Comparison of ENCODE assay signal across 25 mouse cellular contexts in genomic region chr2:104175476-104176165, GRCm38 (mm10). TPM values are rescaled to one million over a fixed set of nuclear protein-coding genes. Genes with fewer than 3 reads are reported as not detected.
DNase-seq lines count a peak whose midpoint lies in the region; ATAC-seq lines count a peak whose summit lies in the region.
"Had no signal": no experiment of that assay in that cellular context is flagged by ENCODE, and none has a peak within 500 bp of the region (broad histone marks: within the 10 kb centered on the region; RNA-seq: fewer than 3 reads in every experiment).

No protein-coding gene starts in this region.

- H3K27me3 ChIP-seq in heart, embryonic 13.5 days (replicated peaks): no peaks in the 10 kb centered on the region
- H3K27me3 ChIP-seq: intestine, embryonic 15.5 days; limb, embryonic 12.5 days; midbrain, embryonic 12.5 days had no signal

- no peak overlapping the region for H3K4me2 ChIP-seq in heart, embryonic 13.5 days
- H3K4me2 ChIP-seq: hindbrain, embryonic 14.5 days; intestine, embryonic 15.5 days; liver, embryonic 12.5 days; midbrain, embryonic 12.5 days had no signal

- no peaks in the 10 kb centered on the region for H3K9me3 ChIP-seq in heart, embryonic 13.5 days
- H3K9me3 ChIP-seq: forebrain, embryonic 10.5 days; intestine, embryonic 15.5 days; limb, embryonic 12.5 days; liver, embryonic 12.5 days; midbrain, embryonic 12.5 days had no signal

- DNase-seq in cerebellum, postnatal 4 days (ENCODE audit: low spot score in 2 of 2): no peak
- DNase-seq in heart, postnatal 36 days: no peak
- peak; percentile 42 for DNase-seq in cerebellum, adult 11 months
- DNase-seq in cerebellum, adult 9-11 months: peak; percentile 71
- DNase-seq in yolk sac, embryonic 10.5 days (ENCODE audit: low spot score): no peak
- DNase-seq: gastrocnemius, postnatal 25 days; kidney, adult 8-10 months; kidney, postnatal 10 days; lung, adult 2 months; lung, postnatal 14 days had no signal

- H3K4me3 ChIP-seq in heart, embryonic 13.5 days: no peak overlapping the region
- H3K4me3 ChIP-seq: forebrain, embryonic 10.5 days; intestine, embryonic 15.5 days; limb, embryonic 12.5 days; liver, embryonic 12.5 days; midbrain, embryonic 12.5 days had no signal

- ATAC-seq in cerebellum, adult (ENCODE audit: insufficient number of reproducible peaks, low FRiP score, low TSS enrichment): peak; percentile 74
- no peak for ATAC-seq in heart, embryonic 13.5 days (ENCODE audit: extremely low read depth, insufficient number of reproducible peaks, low FRiP score, low TSS enrichment)
- no peak for ATAC-seq in CD4-positive, CD25-positive, alpha-beta regulatory T cell, adult 4 months
- ATAC-seq: liver, embryonic 12.5 days had no signal

- 85% methylated on average over 9 of the region's 9 CpGs for WGBS in heart, embryonic 13.5 days

- no peaks in the 10 kb centered on the region for H3K36me3 ChIP-seq in heart, embryonic 13.5 days
- H3K36me3 ChIP-seq: forebrain, embryonic 10.5 days; intestine, embryonic 15.5 days; limb, embryonic 12.5 days; liver, embryonic 12.5 days; midbrain, embryonic 12.5 days had no signal

- peaks cover 24% of the 10 kb centered on the region for H3K4me1 ChIP-seq in heart, embryonic 13.5 days

- peak overlapping the region; percentile 90; the same call in 1 of the 2 replicates for H3K27ac ChIP-seq in heart, embryonic 13.5 days (replicated peaks)
- H3K27ac ChIP-seq: hindbrain, embryonic 14.5 days; liver, embryonic 12.5 days; midbrain, embryonic 12.5 days had no signal

- intact Hi-C loops in heart, postnatal 36 days (cut with DNase I): no loop called here

- no peak overlapping the region for H3K9ac ChIP-seq in heart, embryonic 13.5 days
- H3K9ac ChIP-seq: hindbrain, embryonic 14.5 days; intestine, embryonic 15.5 days; limb, embryonic 12.5 days; liver, embryonic 12.5 days; midbrain, embryonic 12.5 days had no signal

RNA-seq across cellular contexts. Expression of gene A930018P22Rik, which starts 53.1 kb away (rescaled TPM):
- 0.31 and 0.67 TPM in 2 replicates for polyA plus RNA-seq in heart, embryonic 13.5 days (2015; fragmentation: Nextera tagmentation; extraction: Ambion mirVana)
- total RNA-seq in heart, postnatal 36 days (2021): under 1 TPM; 0.64 to 0.79 TPM
- not detected for polyA plus RNA-seq in CD4-positive, CD25-positive, alpha-beta regulatory T cell, adult 4 months (2017; shearing (Covaris generic))
- total RNA-seq: left cerebral cortex, postnatal 10 days; megakaryocyte progenitor cell, adult 5-6 weeks; monocyte, adult 5-6 weeks; neutrophil, adult 5-6 weeks had no signal
- polyA plus RNA-seq: forebrain, embryonic 10.5 days; forebrain, embryonic 16.5 days; hindbrain, embryonic 14.5 days; limb, embryonic 12.5 days; midbrain, embryonic 12.5 days; small intestine, adult 2 months had no signal

Comparison
In these comparisons a context has a peak if more than half of its experiments do, and no peak if none do; other contexts are left out.
1. DNase-seq: peak in cerebellum, adult 11 months (single experiment) and cerebellum, adult 9-11 months (single experiment); none in cerebellum, postnatal 4 days (0 of 2), heart, postnatal 36 days (0 of 2) and yolk sac, embryonic 10.5 days (single experiment).